Mouse (Mus musculus) CH12.LX (cell line): Measurements from ENCODE around the gene BC005624. TPM values are rescaled to one million over a fixed set of nuclear protein-coding genes. Genes with fewer than 3 reads are reported as not detected.

Experiments
- DNase-seq: peaks from one replicate; pipeline ENCODE4 v3.0.0-alpha.2; 2013; ENCODE audit errors: extremely low read depth
- H3K27ac ChIP-seq: 2 replicates; pipeline ENCODE4 v1.5.1; 2012; ENCODE audit warnings: low read depth, mild to moderate bottlenecking, control low read depth, moderate library complexity; ENCODE audit not compliant: insufficient read depth
- H3K27me3 ChIP-seq: replicated peaks from 2 replicates; pipeline ENCODE3; 2012; ENCODE audit warnings: inconsistent platforms
- H3K36me3 ChIP-seq, 2 experiments: replicated peaks in 1 of 2; 2 replicates each; pipeline versions ENCODE3 to v1.6.1; 2012; ENCODE audit warnings: inconsistent platforms in 1 of 2, low read length in 1 of 2, mild to moderate bottlenecking in 1 of 2, mixed read lengths in 1 of 2, moderate library complexity in 1 of 2; ENCODE audit not compliant: control insufficient read depth in 1 of 2, insufficient read depth in 1 of 2
- H3K4me1 ChIP-seq, 2 experiments: 2 replicates each; pipeline ENCODE4 v1.6.1; 2012; ENCODE audit warnings: inconsistent platforms in 1 of 2, moderate library complexity in 1 of 2; ENCODE audit not compliant: insufficient read depth in 2 of 2, control insufficient read depth in 1 of 2
- H3K4me2 ChIP-seq: 2 replicates; pipeline ENCODE4 v1.6.1; 2012; ENCODE audit warnings: low read depth, mild to moderate bottlenecking, control low read depth; ENCODE audit not compliant: poor library complexity, insufficient read depth, severe bottlenecking
- H3K4me3 ChIP-seq, 3 experiments: fragments of 150-350 bp in 1 of 3; sonication (generic) in 1 of 3; replicated peaks in 1 of 3; 2 replicates each; pipeline versions ENCODE3 to v1.5.1; 2011 to 2012; ENCODE audit warnings: low read depth in 2 of 3, low read length in 2 of 3, mild to moderate bottlenecking in 2 of 3, moderate library complexity in 2 of 3, control low read depth in 1 of 3, improper control_type of control experiment in 1 of 3, inconsistent platforms in 1 of 3, mixed read lengths in 1 of 3; ENCODE audit not compliant: poor library complexity in 1 of 3
- H3K79me2 ChIP-seq: replicated peaks from 2 replicates; pipeline ENCODE4 v1.6.1; 2012; ENCODE audit warnings: mild to moderate bottlenecking, moderate library complexity; ENCODE audit not compliant: control insufficient read depth, poor library complexity, insufficient read depth, severe bottlenecking; ENCODE audit errors: extremely low read depth
- H3K9ac ChIP-seq: 2 replicates; pipeline ENCODE4 v1.6.1; 2012; ENCODE audit warnings: low read depth, mild to moderate bottlenecking, control low read depth, moderate library complexity; ENCODE audit not compliant: insufficient read depth
- H3K9me3 ChIP-seq: replicated peaks from 2 replicates; pipeline ENCODE3; 2012; ENCODE audit warnings: low read length, inconsistent platforms, mixed read lengths
- BHLHE40 ChIP-seq: IDR thresholded peaks from 2 replicates; pipeline ENCODE4 v1.6.1; 2011; ENCODE audit warnings: mild to moderate bottlenecking, low read depth, low read length, improper control_type of control experiment
- ETS1 ChIP-seq: conservative IDR thresholded peaks from 2 replicates; pipeline ENCODE4 v1.6.1; 2012; ENCODE audit warnings: low read depth, mild to moderate bottlenecking, inconsistent platforms, low read length, improper control_type of control experiment, moderate library complexity
- MAX ChIP-seq: IDR thresholded peaks from 2 replicates; pipeline ENCODE4 v1.6.1; 2011; ENCODE audit warnings: low read length, improper control_type of control experiment
- MEF2A ChIP-seq: IDR thresholded peaks from 2 replicates; pipeline ENCODE4 v1.6.1; 2014; ENCODE audit warnings: low read depth, mild to moderate bottlenecking, inconsistent platforms, low read length, improper control_type of control experiment, borderline replicate concordance
- NELFE ChIP-seq: IDR thresholded peaks from 2 replicates; pipeline ENCODE4 v1.6.1; 2011; ENCODE audit warnings: low read depth, low read length, improper control_type of control experiment
- NRF1 ChIP-seq: IDR thresholded peaks from 2 replicates; pipeline ENCODE4 v1.6.1; 2014; ENCODE audit warnings: low read depth, mild to moderate bottlenecking, inconsistent platforms, low read length, improper control_type of control experiment, moderate library complexity
- SMC3 ChIP-seq: IDR thresholded peaks from 2 replicates; pipeline ENCODE4 v1.6.1; 2011; ENCODE audit warnings: low read depth, low read length, improper control_type of control experiment
- ZC3H11A ChIP-seq: IDR thresholded peaks from 2 replicates; pipeline ENCODE4 v1.6.1; 2012; ENCODE audit warnings: low read depth, mild to moderate bottlenecking, inconsistent platforms, low read length, improper control_type of control experiment
- ZNF384 ChIP-seq: IDR thresholded peaks from 2 replicates; pipeline ENCODE4 v1.6.1; 2012; ENCODE audit warnings: low read depth, low read length, improper control_type of control experiment, inconsistent platforms
- dilution Hi-C: fragments of 300-500 bp; cut with MboI; formaldehyde crosslinking; loops from 2 replicates; pipeline ENCODE4 v1.14.3; 2020; ENCODE audit warnings: low sequenced_read_pairs; ENCODE audit not compliant: extremely low pct_unique_long_range_greater_than_20kb, extremely low pct_ligation_motif_present
- in situ Hi-C: fragments of 300-500 bp; cut with MboI; formaldehyde crosslinking; loops from 3 replicates; pipeline ENCODE4 v1.14.3; 2019; ENCODE audit warnings: low sequenced_read_pairs, low pct_ligation_motif_present, low pct_unique_long_range_greater_than_20kb, mixed read lengths
- polyA plus RNA-seq: library from polyadenylated mRNA; unstranded; fragments of >175 nt; gene quantifications from 2 replicates; pipeline ENCODE4 v1.2.1, GENCODE M21; 2012; ENCODE audit warnings: low read depth; ENCODE audit not compliant: insufficient read length
- total RNA-seq, 2 experiments: library from RNA; depleted of rRNA; stranded (reverse); fragments of 300-350 nt in 1 of 2; fragments of >200 nt in 1 of 2; gene quantifications; 2 replicates each; pipeline ENCODE4 v1.2.3; 2012 to 2014

The BC005624 gene
- total and polyA plus RNA-seq, 3 experiments: 40.5 to 68.1 (median 43.2) TPM

- peak; percentile 79 for DNase-seq
- peaks cover 12 to 32% of the 10 kb centered on the region in 2 experiments for H3K4me1 ChIP-seq
- peaks cover 58 to 86% of the 10 kb centered on the region in 2 experiments for H3K36me3 ChIP-seq
- in situ Hi-C loops (loop anchor here (25.0 kb wide), 1 partner anchor 274 kb away; no protein-coding TSS in a partner anchor), dilution Hi-C loops (no loop called here)
- H3K4me3 ChIP-seq: no peak overlapping the region
- no peaks in the 10 kb centered on the region for H3K79me2 ChIP-seq
- H3K4me2 ChIP-seq: no peak overlapping the region
- H3K27me3 ChIP-seq: no peaks in the 10 kb centered on the region
- peak overlapping the region; percentile 35 for H3K27ac ChIP-seq
- TF ChIP-seq ETS1 (peak; percentile 36), MEF2A (no peak), BHLHE40 (peak; percentile 28), ZNF384 (no peak; the same call in none of the 2 replicates)
- TF ChIP-seq, all 38 proteins: peak for 2
- H3K9ac ChIP-seq: no peak overlapping the region
- H3K9me3 ChIP-seq: no peaks in the 10 kb centered on the region
These were observed 31.5 kb upstream of the BC005624 start for GRCm38 (mm10) chr2:31013371-31014120.

GRCm38 (mm10) chr2:31007208-31007607, 25.2 kb upstream of the BC005624 start:
- no peak overlapping the region for H3K27ac ChIP-seq
- in situ Hi-C loops (loop anchor here (25.0 kb wide), 1 partner anchor 280 kb away; no protein-coding TSS in a partner anchor), dilution Hi-C loops (no loop called here)
- DNase-seq: no peak
- H3K36me3 ChIP-seq: peaks cover 68 to 93% of the 10 kb centered on the region in 2 experiments
- TF ChIP-seq ZC3H11A: no peak
- H3K79me2 ChIP-seq: no peaks in the 10 kb centered on the region
- H3K27me3 ChIP-seq: no peaks in the 10 kb centered on the region
- no peak overlapping the region for H3K4me3 ChIP-seq
- H3K4me2 ChIP-seq: no peak overlapping the region
- peaks cover 7 to 26% of the 10 kb centered on the region in 2 experiments for H3K4me1 ChIP-seq
- H3K9me3 ChIP-seq: no peaks in the 10 kb centered on the region
- H3K9ac ChIP-seq: no peak overlapping the region

- H3K4me2 ChIP-seq: no peak overlapping the region
- TF ChIP-seq NRF1 (no peak), NELFE (no peak), MAX (no peak), SMC3 (no peak)
- H3K27me3 ChIP-seq: no peaks in the 10 kb centered on the region
- dilution Hi-C loops (no loop called here), in situ Hi-C loops (loop anchor here (25.0 kb wide), 1 partner anchor 281 kb away; no protein-coding TSS in a partner anchor)
- peaks cover 7 to 25% of the 10 kb centered on the region in 2 experiments for H3K4me1 ChIP-seq
- no peak overlapping the region for H3K4me3 ChIP-seq
- no peaks in the 10 kb centered on the region for H3K79me2 ChIP-seq
- H3K9ac ChIP-seq: no peak overlapping the region
- no peak for DNase-seq
- no peak overlapping the region for H3K27ac ChIP-seq
- H3K9me3 ChIP-seq: no peaks in the 10 kb centered on the region
- peaks cover 67 to 93% of the 10 kb centered on the region in 2 experiments for H3K36me3 ChIP-seq
These were observed 24.4 kb upstream of the BC005624 start for GRCm38 (mm10) chr2:31006434-31006833.
